Mouse (Mus musculus) hindbrain, postnatal 0 days (tissue): ENCODE results near the gene Fbxw8. TPM values are rescaled to one million over a fixed set of nuclear protein-coding genes. Genes with fewer than 3 reads are reported as not detected.

ENCODE experiments used
- ATAC-seq: fragments of 200-750 bp; cut with Nextera tagmentation; 2 replicates; pipeline ENCODE4 v1.8.0; 2017; ENCODE audit warnings: mild to moderate bottlenecking, moderate TSS enrichment, moderate library complexity
- DNase-seq: peaks from one replicate; pipeline ENCODE4 v3.0.0-alpha.2; 2015; ENCODE audit warnings: low spot score
- H3K27ac ChIP-seq: fragments of 300-500 bp; sonication (generic); 2 replicates; pipeline ENCODE4 v1.5.1; 2014; ENCODE audit warnings: mild to moderate bottlenecking
- H3K27me3 ChIP-seq: fragments of 300-500 bp; sonication (generic); 2 replicates; pipeline ENCODE4 v1.6.1; 2014; ENCODE audit warnings: low read length, mixed read lengths; ENCODE audit not compliant: insufficient read depth
- H3K36me3 ChIP-seq: fragments of 300-500 bp; sonication (generic); 2 replicates; pipeline ENCODE4 v1.6.1; 2014; ENCODE audit warnings: low read length, mixed read lengths; ENCODE audit not compliant: insufficient read depth
- H3K4me1 ChIP-seq: fragments of 300-500 bp; sonication (generic); 2 replicates; pipeline ENCODE4 v1.6.1; 2014; ENCODE audit warnings: antibody characterized with exemption, low read length, mixed read lengths; ENCODE audit not compliant: insufficient read depth
- H3K4me2 ChIP-seq: fragments of 300-500 bp; sonication (generic); 2 replicates; pipeline ENCODE4 v1.6.1; 2014; ENCODE audit warnings: low read depth, mild to moderate bottlenecking, low read length, moderate library complexity, mixed read lengths
- H3K4me3 ChIP-seq: fragments of 300-500 bp; sonication (generic); 2 replicates; pipeline ENCODE4 v1.5.1; 2014; ENCODE audit warnings: low read length
- H3K9ac ChIP-seq: fragments of 300-500 bp; sonication (generic); replicated peaks from 2 replicates; pipeline ENCODE4 v1.6.1; 2014; ENCODE audit warnings: mild to moderate bottlenecking, low read length, moderate library complexity, mixed read lengths
- H3K9me3 ChIP-seq: fragments of 300-500 bp; sonication (generic); 2 replicates; pipeline ENCODE4 v1.6.1; 2016; ENCODE audit warnings: low read length, mixed read lengths
- CTCF ChIP-seq: IDR thresholded peaks from 2 replicates; pipeline ENCODE4 v1.5.1; 2016; ENCODE audit warnings: antibody characterized with exemption, control low read depth, low read depth
- WGBS: fragments of 180-500 bp; shearing (Covaris S2); extraction: QIAGEN DNeasy Blood & Tissue Kit; methylation state at CpG from one replicate; pipeline ENCODE4 v1.1.7; 2014; 5-methylcytosine and 5-hydroxymethylcytosine counted together
- polyA plus RNA-seq: library from polyadenylated mRNA; unstranded; fragments of >200 nt; fragmentation: Nextera tagmentation; extraction: Ambion mirVana; gene quantifications from 2 replicates; pipeline ENCODE4 v1.2.1, GENCODE M21; 2015
- total RNA-seq: library from RNA; depleted of rRNA; stranded (reverse); fragments of >200 nt; gene quantifications from 2 replicates; pipeline ENCODE4 v1.2.3, GENCODE M21; 2014

Gene Fbxw8
- total and polyA plus RNA-seq, 2 experiments from 2014 or later: 18.0 to 57.5 TPM

GRCm38 (mm10) chr5:118073213-118073773 lies 82.0 kb downstream of the Fbxw8 start:
- H3K9ac ChIP-seq: no peak overlapping the region
- peak; percentile 64 for DNase-seq
- H3K9me3 ChIP-seq: no peaks in the 10 kb centered on the region
- H3K4me1 ChIP-seq: peaks cover 4% of the 10 kb centered on the region; the same call in 1 of the 2 replicates
- H3K27me3 ChIP-seq: no peaks in the 10 kb centered on the region
- no peak overlapping the region for H3K4me2 ChIP-seq
- H3K4me3 ChIP-seq: no peak overlapping the region
- H3K36me3 ChIP-seq: peaks cover 10% of the 10 kb centered on the region; the same call in 1 of the 2 replicates
- WGBS: 40% methylated on average over 15 of the region's 15 CpGs
- TF ChIP-seq CTCF: no peak
- H3K27ac ChIP-seq: peak overlapping the region; percentile 45; the same call in 1 of the 2 replicates
- ATAC-seq: 0 out of 2 replicates have a peak, but pooled peaks have one; percentile 18

DNA sequence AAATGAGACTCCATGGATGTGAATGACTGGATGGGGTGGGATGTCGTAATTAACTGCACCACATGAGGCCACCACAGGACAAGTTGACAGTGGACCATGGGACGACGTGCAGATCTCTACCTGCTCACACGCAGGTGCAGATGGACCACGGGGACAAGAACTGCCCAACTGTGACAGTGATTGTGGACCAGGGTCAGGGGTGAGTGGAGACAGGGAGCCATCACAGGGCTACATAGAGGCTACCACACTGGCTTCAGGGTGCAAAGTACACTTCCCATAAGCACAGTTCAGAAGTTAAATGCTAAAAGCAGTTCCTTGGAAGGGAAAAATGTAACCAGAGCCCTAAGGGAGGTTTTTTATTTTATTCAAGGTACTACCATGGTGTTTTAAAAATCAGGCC lies 83.5 kb downstream of the Fbxw8 start:
- peaks cover 8% of the 10 kb centered on the region; the same call in 1 of the 2 replicates for H3K4me1 ChIP-seq
- no peak overlapping the region for H3K27ac ChIP-seq
- 64% methylated on average over 5 of the region's 5 CpGs for WGBS
- no peak overlapping the region for H3K4me3 ChIP-seq
- peaks cover 15% of the 10 kb centered on the region; the same call in 1 of the 2 replicates for H3K36me3 ChIP-seq
- no peak for DNase-seq
- no peak overlapping the region for H3K9ac ChIP-seq
- no peak overlapping the region for H3K4me2 ChIP-seq
- no peaks in the 10 kb centered on the region for H3K9me3 ChIP-seq
- 0 out of 2 replicates have a peak, but pooled peaks have one; percentile 20 for TF ChIP-seq CTCF
- no peak for ATAC-seq
- H3K27me3 ChIP-seq: no peaks in the 10 kb centered on the region

DNA sequence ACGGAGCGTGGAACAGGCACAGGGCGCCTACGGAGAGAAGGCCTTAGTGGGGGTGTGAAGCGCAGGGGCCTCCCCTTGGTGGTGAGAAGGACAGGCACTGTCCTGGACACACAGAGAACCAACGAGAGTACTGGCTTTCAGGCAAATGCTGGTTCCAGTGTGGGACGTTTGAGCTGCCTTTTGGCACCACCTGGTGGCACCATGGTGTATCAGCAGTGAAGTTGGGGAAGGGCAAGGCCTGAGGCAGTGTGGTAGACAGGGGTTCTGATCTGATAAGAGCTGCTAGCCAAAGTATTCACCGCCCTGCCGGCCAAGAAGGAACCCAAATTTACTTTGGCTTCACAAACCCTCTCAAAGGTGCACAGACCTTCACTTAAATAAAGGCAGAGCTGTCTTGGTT lies 85.9 kb downstream of the Fbxw8 start:
- DNase-seq (peak; percentile 86), ATAC-seq (peak; percentile 29; the same call in 1 of the 2 replicates)
- Histone ChIP-seq H3K36me3 (peaks cover 15% of the 10 kb centered on the region; the same call in 1 of the 2 replicates), H3K27ac (no peak overlapping the region), H3K27me3 (no peaks in the 10 kb centered on the region), H3K9ac (0 out of 2 replicates have a peak overlapping the region, but pooled peaks have one; percentile 17), H3K4me2 (no peak overlapping the region), H3K9me3 (no peaks in the 10 kb centered on the region), H3K4me3 (no peak overlapping the region), H3K4me1 (peaks cover 22% of the 10 kb centered on the region)
- 36% methylated on average over 9 of the region's 9 CpGs for WGBS
- TF ChIP-seq CTCF: peak; percentile 97

- no peak overlapping the region for H3K4me3 ChIP-seq
- H3K4me1 ChIP-seq: peaks cover 30% of the 10 kb centered on the region
- 89% methylated on average over 9 of the region's 9 CpGs for WGBS
- H3K27me3 ChIP-seq: no peaks in the 10 kb centered on the region
- H3K36me3 ChIP-seq: peaks cover 15% of the 10 kb centered on the region; the same call in 1 of the 2 replicates
- TF ChIP-seq CTCF: no peak
- ATAC-seq (no peak), DNase-seq (no peak)
- H3K27ac ChIP-seq: no peak overlapping the region
- no peak overlapping the region for H3K9ac ChIP-seq
- H3K4me2 ChIP-seq: no peak overlapping the region
- no peaks in the 10 kb centered on the region for H3K9me3 ChIP-seq
Measured at GRCm38 (mm10) chr5:118067984-118068494, 87.2 kb downstream of the Fbxw8 start.

- DNase-seq (no peak), ATAC-seq (no peak)
- WGBS: 75% methylated on average over 4 of the region's 4 CpGs
- Histone ChIP-seq H3K4me1 (peaks cover 34% of the 10 kb centered on the region), H3K9me3 (no peaks in the 10 kb centered on the region), H3K4me2 (no peak overlapping the region), H3K27me3 (no peaks in the 10 kb centered on the region), H3K4me3 (no peak overlapping the region), H3K9ac (no peak overlapping the region), H3K36me3 (peaks cover 15% of the 10 kb centered on the region; the same call in 1 of the 2 replicates), H3K27ac (no peak overlapping the region)
- no peak for TF ChIP-seq CTCF
Measured at GRCm38 (mm10) chr5:118067572-118067971, 87.7 kb downstream of the Fbxw8 start.

GRCm38 (mm10) chr5:118066828-118067227 lies 88.4 kb downstream of the Fbxw8 start:
- Histone ChIP-seq H3K9ac (no peak overlapping the region), H3K4me3 (no peak overlapping the region), H3K4me2 (no peak overlapping the region), H3K4me1 (peaks cover 35% of the 10 kb centered on the region), H3K9me3 (no peaks in the 10 kb centered on the region), H3K27me3 (no peaks in the 10 kb centered on the region), H3K27ac (peak overlapping the region; percentile 69; the same call in 1 of the 2 replicates), H3K36me3 (peaks cover 12% of the 10 kb centered on the region; the same call in 1 of the 2 replicates)
- peak; percentile 70 for DNase-seq
- 57% methylated on average over 5 of the region's 5 CpGs for WGBS
- TF ChIP-seq CTCF: peak; percentile 77
- peak; percentile 4; the same call in 1 of the 2 replicates for ATAC-seq
